Mouse (Mus musculus) cortical plate, adult 2 months (tissue): Measurements from ENCODE around the gene Gsg1.
A peak's percentile ranks its signal among the peaks of the same experiment; 100 is the strongest.

Source experiments
- CTCF ChIP-seq: fragments of 200-500 bp; IDR thresholded peaks from 2 replicates; pipeline ENCODE4 v1.5.1; 2011; ENCODE audit warnings: mild to moderate bottlenecking, control low read depth, low read length; ENCODE audit not compliant: insufficient read depth; ENCODE audit errors: extremely low read depth
- POLR2A ChIP-seq: fragments of 200-500 bp; IDR thresholded peaks from 2 replicates; pipeline ENCODE4 v1.6.1; 2011; ENCODE audit warnings: mild to moderate bottlenecking, low read length, control low read depth; ENCODE audit not compliant: insufficient read depth; ENCODE audit errors: extremely low read depth

DNA sequence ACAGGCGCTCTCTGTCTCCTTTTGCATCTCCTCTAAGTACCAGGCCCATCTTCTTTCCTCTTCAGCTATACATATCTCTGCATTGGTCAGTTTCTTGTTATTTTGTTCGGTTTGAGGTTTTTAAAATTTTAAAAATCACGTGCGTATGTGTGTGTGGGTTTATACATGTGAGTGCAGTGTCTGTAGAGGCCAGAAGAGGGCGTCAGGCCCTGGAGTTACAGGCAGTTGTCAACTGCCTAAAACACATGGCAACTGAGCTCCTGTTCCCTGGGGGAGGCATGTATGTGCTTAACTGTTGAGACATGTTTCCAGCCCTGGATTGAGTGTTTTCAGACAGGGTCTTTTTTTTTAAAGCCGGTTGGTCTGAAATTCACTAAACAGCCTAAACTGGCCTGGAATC, 51.5 kb downstream of the Gsg1 start:
- TF ChIP-seq CTCF (0 out of 2 replicates have a peak, but pooled peaks have one; percentile 15), POLR2A (no peak)
